Mouse (Mus musculus) neural tube, embryonic 14.5 days (tissue): Measurements from ENCODE around the gene Micall1. TPM values are rescaled to one million over a fixed set of nuclear protein-coding genes. Genes with fewer than 3 reads are reported as not detected.
A peak's percentile ranks its signal among the peaks of the same experiment; 100 is the strongest.

ENCODE experiments used
- ATAC-seq: fragments of 200-750 bp; cut with Nextera tagmentation; 2 replicates; pipeline ENCODE4 v1.8.0; 2017; ENCODE audit warnings: low read depth, mild to moderate bottlenecking, moderate TSS enrichment, moderate library complexity
- H3K27ac ChIP-seq: fragments of 300-500 bp; sonication (generic); 2 replicates; pipeline ENCODE4 v1.5.1; 2014; ENCODE audit warnings: low read depth, mild to moderate bottlenecking, control low read depth, low read length, moderate library complexity, mixed read lengths
- H3K27me3 ChIP-seq: fragments of 300-500 bp; sonication (generic); 2 replicates; pipeline ENCODE4 v1.6.1; 2014; ENCODE audit warnings: low read length; ENCODE audit not compliant: control insufficient read depth, insufficient read depth
- H3K36me3 ChIP-seq: fragments of 300-500 bp; sonication (generic); 2 replicates; pipeline ENCODE4 v1.6.1; 2014; ENCODE audit warnings: low read length, mixed read lengths; ENCODE audit not compliant: control insufficient read depth, insufficient read depth
- H3K4me1 ChIP-seq: fragments of 300-500 bp; sonication (generic); 2 replicates; pipeline ENCODE4 v1.6.1; 2014; ENCODE audit warnings: low read length; ENCODE audit not compliant: control insufficient read depth, insufficient read depth
- H3K4me2 ChIP-seq: fragments of 300-500 bp; sonication (generic); 2 replicates; pipeline ENCODE4 v1.6.1; 2014; ENCODE audit warnings: mild to moderate bottlenecking, low read depth, low read length, control low read depth
- H3K4me3 ChIP-seq: fragments of 300-500 bp; sonication (generic); 2 replicates; pipeline ENCODE4 v1.5.1; 2014; ENCODE audit warnings: low read depth, low read length, control low read depth, mixed read lengths
- H3K9ac ChIP-seq: fragments of 300-500 bp; sonication (generic); replicated peaks from 2 replicates; pipeline ENCODE4 v1.6.1; 2014; ENCODE audit warnings: low read depth, mild to moderate bottlenecking, control low read depth, low read length, mixed read lengths
- H3K9me3 ChIP-seq: fragments of 300-500 bp; sonication (generic); 2 replicates; pipeline ENCODE4 v1.6.1; 2016; ENCODE audit warnings: low read length; ENCODE audit not compliant: control insufficient read depth
- WGBS: fragments of 180-500 bp; shearing (Covaris S2); extraction: QIAGEN DNeasy Blood & Tissue Kit; methylation state at CpG from one replicate; pipeline ENCODE4 v1.1.7; 2014; 5-methylcytosine and 5-hydroxymethylcytosine counted together
- polyA plus RNA-seq: library from polyadenylated mRNA; unstranded; fragments of >200 nt; fragmentation: Nextera tagmentation; extraction: Ambion mirVana; gene quantifications from 2 replicates; pipeline ENCODE4 v1.2.1, GENCODE M21; 2014

The Micall1 gene
- polyA plus RNA-seq, 1 experiment from 2014 or later = 12.6 TPM

- H3K4me2 ChIP-seq = no peak overlapping the region
- H3K9ac ChIP-seq = no peak overlapping the region
- no peak overlapping the region for H3K27ac ChIP-seq
- WGBS = 85% methylated on average over 5 of the region's 5 CpGs
- ATAC-seq = no peak
- no peaks in the 10 kb centered on the region for H3K27me3 ChIP-seq
- H3K4me3 ChIP-seq = no peak overlapping the region
- H3K36me3 ChIP-seq = peaks cover 41% of the 10 kb centered on the region
- H3K9me3 ChIP-seq = no peaks in the 10 kb centered on the region
- peaks cover 3% of the 10 kb centered on the region; the same call in 1 of the 2 replicates for H3K4me1 ChIP-seq
Observed at GRCm38 (mm10) chr15:79095483-79095882, 13.2 kb upstream of the Micall1 start.

- H3K36me3 ChIP-seq = peaks cover 34% of the 10 kb centered on the region
- 89% methylated on average over 3 of the region's 3 CpGs for WGBS
Observed at GRCm38 (mm10) chr15:79096556-79096955, 12.1 kb upstream of the Micall1 start.

GRCm38 (mm10) chr15:79097135-79097534, 11.6 kb upstream of the Micall1 start:
- H3K27ac ChIP-seq = no peak overlapping the region
- H3K27me3 ChIP-seq = no peaks in the 10 kb centered on the region
- no peak for ATAC-seq
- H3K9me3 ChIP-seq = no peaks in the 10 kb centered on the region
- H3K4me1 ChIP-seq = peaks cover 3% of the 10 kb centered on the region; the same call in 1 of the 2 replicates
- no peak overlapping the region for H3K4me3 ChIP-seq
- whole genome bisulfite sequencing = 59% methylated on average over 2 of the region's 2 CpGs
- H3K4me2 ChIP-seq = no peak overlapping the region
- H3K9ac ChIP-seq = no peak overlapping the region
- peaks cover 29% of the 10 kb centered on the region for H3K36me3 ChIP-seq

More at GRCm38 (mm10) chr15:79096556-79096955, 12.1 kb upstream of the Micall1 start:
- Histone ChIP-seq H3K4me2 (no peak overlapping the region), H3K9me3 (no peaks in the 10 kb centered on the region), H3K9ac (no peak overlapping the region), H3K27me3 (no peaks in the 10 kb centered on the region), H3K27ac (no peak overlapping the region), H3K4me1 (peaks cover 3% of the 10 kb centered on the region; the same call in 1 of the 2 replicates), H3K4me3 (no peak overlapping the region)
- no peak for ATAC-seq

GRCm38 (mm10) chr15:79097611-79098025, 11.1 kb upstream of the Micall1 start:
- peaks cover 3% of the 10 kb centered on the region; the same call in 1 of the 2 replicates for H3K4me1 ChIP-seq
- no peak overlapping the region for H3K9ac ChIP-seq
- peaks cover 24% of the 10 kb centered on the region for H3K36me3 ChIP-seq
- H3K27me3 ChIP-seq = no peaks in the 10 kb centered on the region
- 41% methylated on average over 6 of the region's 6 CpGs for whole genome bisulfite sequencing
- ATAC-seq = no peak
- no peak overlapping the region for H3K27ac ChIP-seq
- H3K4me2 ChIP-seq = no peak overlapping the region
- no peaks in the 10 kb centered on the region for H3K9me3 ChIP-seq
- H3K4me3 ChIP-seq = no peak overlapping the region

- Histone ChIP-seq H3K9ac (no peak overlapping the region), H3K9me3 (no peaks in the 10 kb centered on the region), H3K36me3 (peaks cover 20% of the 10 kb centered on the region), H3K4me3 (no peak overlapping the region), H3K4me1 (peaks cover 3% of the 10 kb centered on the region; the same call in 1 of the 2 replicates), H3K4me2 (no peak overlapping the region), H3K27me3 (no peaks in the 10 kb centered on the region), H3K27ac (no peak overlapping the region)
- no peak for ATAC-seq
- 71% methylated on average over 5 of the region's 5 CpGs for WGBS
Observed at GRCm38 (mm10) chr15:79098220-79098619, 10.5 kb upstream of the Micall1 start.

GRCm38 (mm10) chr15:79098868-79099267, 9.8 kb upstream of the Micall1 start:
- H3K4me1 ChIP-seq = peaks cover 3% of the 10 kb centered on the region; the same call in 1 of the 2 replicates
- H3K4me3 ChIP-seq = no peak overlapping the region
- WGBS = 53% methylated on average over 7 of the region's 7 CpGs
- no peak for ATAC-seq
- H3K9me3 ChIP-seq = no peaks in the 10 kb centered on the region
- H3K4me2 ChIP-seq = no peak overlapping the region
- no peaks in the 10 kb centered on the region for H3K27me3 ChIP-seq
- no peak overlapping the region for H3K9ac ChIP-seq
- H3K27ac ChIP-seq = peak overlapping the region; percentile 39; the same call in 1 of the 2 replicates
- peaks cover 14% of the 10 kb centered on the region for H3K36me3 ChIP-seq

GRCm38 (mm10) chr15:79099456-79099855, 9.2 kb upstream of the Micall1 start:
- Histone ChIP-seq H3K27ac (no peak overlapping the region), H3K4me1 (peaks cover 3% of the 10 kb centered on the region; the same call in 1 of the 2 replicates), H3K9ac (no peak overlapping the region), H3K9me3 (no peaks in the 10 kb centered on the region), H3K36me3 (peaks cover 8% of the 10 kb centered on the region), H3K4me3 (no peak overlapping the region), H3K4me2 (no peak overlapping the region), H3K27me3 (no peaks in the 10 kb centered on the region)
- 65% methylated on average over 4 of the region's 4 CpGs for WGBS
- ATAC-seq = no peak

GRCm38 (mm10) chr15:79100391-79100790, 8.3 kb upstream of the Micall1 start:
- ATAC-seq = no peak
- no peaks in the 10 kb centered on the region for H3K27me3 ChIP-seq
- no peak overlapping the region for H3K4me2 ChIP-seq
- H3K9me3 ChIP-seq = no peaks in the 10 kb centered on the region
- peaks cover 3% of the 10 kb centered on the region for H3K36me3 ChIP-seq
- no peak overlapping the region for H3K4me3 ChIP-seq
- 76% methylated on average over 4 of the region's 4 CpGs for WGBS
- no peak overlapping the region for H3K27ac ChIP-seq
- H3K4me1 ChIP-seq = peaks cover 3% of the 10 kb centered on the region; the same call in 1 of the 2 replicates
- H3K9ac ChIP-seq = no peak overlapping the region

GRCm38 (mm10) chr15:79101531-79101930, 7.2 kb upstream of the Micall1 start:
- peaks cover 3% of the 10 kb centered on the region; the same call in 1 of the 2 replicates for H3K4me1 ChIP-seq
- H3K27me3 ChIP-seq = no peaks in the 10 kb centered on the region
- no peak overlapping the region for H3K27ac ChIP-seq
- H3K36me3 ChIP-seq = no peaks in the 10 kb centered on the region
- no peak for ATAC-seq
- H3K9ac ChIP-seq = no peak overlapping the region
- H3K4me2 ChIP-seq = no peak overlapping the region
- H3K4me3 ChIP-seq = no peak overlapping the region
- H3K9me3 ChIP-seq = no peaks in the 10 kb centered on the region
